Comparison of ENCODE assay signal across 22 mouse cellular contexts in genomic region chr6:5310491-5310890, GRCm38 (mm10).
"Had no signal": no experiment of that assay in that cellular context is flagged by ENCODE, and none has a peak within 500 bp of the region (broad histone marks: within the 10 kb centered on the region; RNA-seq: fewer than 3 reads in every experiment).

No protein-coding gene starts in this region.

- H3K27me3 ChIP-seq: embryonic facial prominence, embryonic 12.5 days; embryonic facial prominence, embryonic 13.5 days; embryonic facial prominence, embryonic 15.5 days; forebrain, embryonic 12.5 days; forebrain, embryonic 13.5 days; forebrain, embryonic 15.5 days had no signal

- H3K27ac ChIP-seq: embryonic facial prominence, embryonic 10.5 days; embryonic facial prominence, embryonic 12.5 days; embryonic facial prominence, embryonic 13.5 days; embryonic facial prominence, embryonic 15.5 days; forebrain, embryonic 10.5 days; forebrain, embryonic 12.5 days; forebrain, embryonic 13.5 days; forebrain, embryonic 15.5 days; gastrocnemius, adult 2 months; heart, adult 2 months had no signal

- DNase-seq: cerebellum, adult 8-10 months; cerebellum, adult 9-10 months; cerebellum, adult 9-11 months; cerebellum, postnatal 36 days; embryo, embryonic 11 days; forebrain, postnatal 0 days; gastrocnemius, postnatal 10 days; gastrocnemius, postnatal 14 days; gastrocnemius, postnatal 36 days had no signal

- H3K4me2 ChIP-seq: embryonic facial prominence, embryonic 12.5 days; embryonic facial prominence, embryonic 13.5 days; embryonic facial prominence, embryonic 15.5 days; forebrain, embryonic 12.5 days; forebrain, embryonic 13.5 days; forebrain, embryonic 15.5 days had no signal

- H3K4me1 ChIP-seq: embryonic facial prominence, embryonic 10.5 days; embryonic facial prominence, embryonic 12.5 days; embryonic facial prominence, embryonic 13.5 days; embryonic facial prominence, embryonic 15.5 days; forebrain, embryonic 12.5 days; forebrain, embryonic 13.5 days; forebrain, embryonic 15.5 days had no signal

- H3K9ac ChIP-seq: embryonic facial prominence, embryonic 12.5 days; embryonic facial prominence, embryonic 13.5 days; embryonic facial prominence, embryonic 15.5 days; forebrain, embryonic 12.5 days; forebrain, embryonic 13.5 days; forebrain, embryonic 15.5 days; forebrain, postnatal 0 days had no signal

- H3K9me3 ChIP-seq: embryonic facial prominence, embryonic 10.5 days; embryonic facial prominence, embryonic 12.5 days; embryonic facial prominence, embryonic 13.5 days; embryonic facial prominence, embryonic 15.5 days; forebrain, embryonic 10.5 days; forebrain, embryonic 12.5 days; forebrain, embryonic 13.5 days; forebrain, embryonic 15.5 days had no signal

- H3K36me3 ChIP-seq: embryonic facial prominence, embryonic 10.5 days; embryonic facial prominence, embryonic 12.5 days; embryonic facial prominence, embryonic 13.5 days; embryonic facial prominence, embryonic 15.5 days; forebrain, embryonic 10.5 days; forebrain, embryonic 12.5 days; forebrain, embryonic 15.5 days had no signal

- ATAC-seq: forebrain, embryonic 13.5 days; forebrain, embryonic 14.5 days; forebrain, embryonic 15.5 days; forebrain, embryonic 16.5 days; forebrain, postnatal 0 days had no signal

- H3K4me3 ChIP-seq: embryonic facial prominence, embryonic 10.5 days; embryonic facial prominence, embryonic 12.5 days; embryonic facial prominence, embryonic 13.5 days; embryonic facial prominence, embryonic 15.5 days; erythroblast, embryonic 14.5 days; forebrain, embryonic 10.5 days; forebrain, embryonic 12.5 days; forebrain, embryonic 13.5 days; forebrain, embryonic 15.5 days; gastrocnemius, adult 2 months; heart, adult 2 months had no signal
